Mouse (Mus musculus) CH12.LX (cell line): ENCODE measurements around the gene Ifit1bl1.

Source experiments
- CHD1 ChIP-seq: IDR thresholded peaks from 2 replicates; pipeline ENCODE4 v1.6.1; 2012; ENCODE audit warnings: low read depth, low read length, improper control_type of control experiment, inconsistent platforms
- CHD2 ChIP-seq: IDR thresholded peaks from 2 replicates; pipeline ENCODE4 v1.6.1; 2011; ENCODE audit warnings: low read length, improper control_type of control experiment
- CTCF ChIP-seq, 2 experiments: IDR thresholded peaks in 1 of 2; conservative IDR thresholded peaks in 1 of 2; 2 replicates each; pipeline ENCODE4 v1.5.1; 2011 to 2012; ENCODE audit warnings: low read depth in 2 of 2, low read length in 2 of 2, improper control_type of control experiment in 1 of 2, inconsistent platforms in 1 of 2, mild to moderate bottlenecking in 1 of 2, moderate library complexity in 1 of 2
- EP300 ChIP-seq: IDR thresholded peaks from 2 replicates; pipeline ENCODE4 v1.6.1; 2011; ENCODE audit warnings: low read length, improper control_type of control experiment
- HCFC1 ChIP-seq: IDR thresholded peaks from 2 replicates; pipeline ENCODE4 v1.6.1; 2012; ENCODE audit warnings: low read depth, mild to moderate bottlenecking, inconsistent platforms, low read length, improper control_type of control experiment
- POLR2A ChIP-seq: IDR thresholded peaks from 2 replicates; pipeline ENCODE4 v1.6.1; 2011; ENCODE audit warnings: low read depth, mild to moderate bottlenecking, improper control_type of control experiment, low read length
- POLR2AphosphoS2 ChIP-seq: IDR thresholded peaks from 2 replicates; pipeline ENCODE4 v1.6.1; 2011; ENCODE audit warnings: low read depth, low read length, improper control_type of control experiment

DNA sequence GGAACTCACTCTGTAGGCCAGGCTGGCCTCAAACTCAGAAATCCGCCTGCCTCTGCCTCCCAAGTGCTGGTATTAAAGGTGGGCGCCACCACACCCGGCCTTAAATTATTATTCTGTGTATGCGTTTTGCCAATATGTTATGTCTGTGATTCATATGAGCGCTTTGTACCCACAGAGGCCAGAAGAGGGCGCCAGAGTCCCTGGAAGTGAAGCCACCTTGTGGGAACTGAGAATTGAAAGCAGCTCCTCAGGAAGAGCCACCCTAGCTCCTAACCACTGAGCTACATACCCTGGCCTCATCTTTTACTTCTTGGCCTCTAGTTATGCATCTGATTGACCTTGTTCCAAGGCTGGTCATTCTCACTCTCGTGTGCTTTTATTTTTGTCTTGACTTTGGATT is 53.8 kb downstream of the Ifit1bl1 start:
- TF ChIP-seq POLR2AphosphoS2 (no peak), CTCF (conservative IDR thresholded peaks at IDR 0.05 in 1 of 2, IDR thresholded peaks at IDR 0.05 in 1 of 2; ENCODE audit: low read depth in 2 of 2, low read length in 2 of 2) (peak; percentile 51 to 91; a peak in 2 of 4 replicates), HCFC1 (no peak), POLR2A (no peak), CHD1 (no peak), EP300 (no peak), CHD2 (no peak)
